Mouse (Mus musculus): Measurements from ENCODE around the gene Ctnnd2.

DNA sequence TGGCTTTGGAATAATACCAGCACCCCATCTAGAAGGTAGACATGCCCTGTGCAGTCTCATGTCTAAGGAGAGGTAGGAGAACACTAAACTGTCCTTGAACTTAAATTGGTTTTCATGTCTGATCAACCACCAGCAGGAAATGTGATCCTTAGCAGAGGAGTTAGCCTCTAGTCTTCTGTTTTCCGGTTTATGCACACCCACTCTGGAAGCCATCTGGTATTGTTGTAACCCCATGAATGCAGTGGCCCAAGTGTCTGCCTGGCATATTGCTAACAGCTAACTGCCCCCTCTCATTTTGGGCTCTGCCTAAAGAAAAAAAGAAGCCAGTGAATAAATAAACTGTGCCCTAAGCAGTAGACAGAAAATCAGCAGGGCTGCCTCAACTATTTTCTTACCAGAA is 849.6 kb downstream of the Ctnnd2 start:
- TF ChIP-seq POLR2A (IDR thresholded peaks at IDR 0.05; ENCODE audit: borderline replicate concordance, control insufficient read depth, low read depth, low read length) (no peak), CTCF (IDR thresholded peaks at IDR 0.05; ENCODE audit: control insufficient read depth, insufficient read depth, low read length) (no peak)
